Mouse (Mus musculus) macrophage (primary cell): ENCODE measurements at regions not wholly inside any gene's neighbourhood (a gene's known extent, or its start where the extent isn't known, plus 50 kb on each side); places are given as distances from the start of the nearest gene placed in this dataset.

Source experiments
- H3K27ac ChIP-seq: fragments of 350-480 bp; formaldehyde crosslinking; 2 replicates; pipeline ENCODE4 v1.9.0; 2021
- H3K36me3 ChIP-seq: fragments of 350-480 bp; formaldehyde crosslinking; 2 replicates; pipeline ENCODE4 v1.9.0; 2021; ENCODE audit errors: inconsistent target
- H3K4me3 ChIP-seq: fragments of 350-480 bp; formaldehyde crosslinking; 2 replicates; pipeline ENCODE4 v1.9.0; 2021; ENCODE audit errors: inconsistent target
- H3K79me2 ChIP-seq: fragments of 350-480 bp; formaldehyde crosslinking; 2 replicates; pipeline ENCODE4 v1.9.0; 2021; ENCODE audit errors: inconsistent target
- WGBS: methylation state at CpG from one replicate; pipeline ENCODE4 v1.1.7; 2026; ENCODE audit warnings: inconsistent platforms; ENCODE audit not compliant: missing documents; 5-methylcytosine and 5-hydroxymethylcytosine counted together

GRCm38 (mm10) chr3:51064201-51064600 lies 160.0 kb upstream of the Noct start:
- Histone ChIP-seq H3K79me2 (no peaks in the 10 kb centered on the region), H3K36me3 (no peaks in the 10 kb centered on the region), H3K27ac (no peak overlapping the region), H3K4me3 (no peak overlapping the region)
- WGBS, result 81% methylated on average over 4 of the region's 4 CpGs

GRCm38 (mm10) chr3:51066373-51066772 lies 157.9 kb upstream of the Noct start:
- Histone ChIP-seq H3K36me3 (no peaks in the 10 kb centered on the region), H3K27ac (no peak overlapping the region)
- WGBS, result 45% methylated on average over 5 of the region's 5 CpGs

GRCm38 (mm10) chr3:51072417-51072816 lies 151.8 kb upstream of the Noct start:
- WGBS, result 99% methylated on average over 8 of the region's 10 CpGs
- H3K27ac ChIP-seq, result no peak overlapping the region
- no peaks in the 10 kb centered on the region for H3K79me2 ChIP-seq
- H3K4me3 ChIP-seq, result no peak overlapping the region
- no peaks in the 10 kb centered on the region for H3K36me3 ChIP-seq

More at GRCm38 (mm10) chr3:51066373-51066772, 157.9 kb upstream of the Noct start:
- H3K79me2 ChIP-seq, result no peaks in the 10 kb centered on the region
- no peak overlapping the region for H3K4me3 ChIP-seq

DNA sequence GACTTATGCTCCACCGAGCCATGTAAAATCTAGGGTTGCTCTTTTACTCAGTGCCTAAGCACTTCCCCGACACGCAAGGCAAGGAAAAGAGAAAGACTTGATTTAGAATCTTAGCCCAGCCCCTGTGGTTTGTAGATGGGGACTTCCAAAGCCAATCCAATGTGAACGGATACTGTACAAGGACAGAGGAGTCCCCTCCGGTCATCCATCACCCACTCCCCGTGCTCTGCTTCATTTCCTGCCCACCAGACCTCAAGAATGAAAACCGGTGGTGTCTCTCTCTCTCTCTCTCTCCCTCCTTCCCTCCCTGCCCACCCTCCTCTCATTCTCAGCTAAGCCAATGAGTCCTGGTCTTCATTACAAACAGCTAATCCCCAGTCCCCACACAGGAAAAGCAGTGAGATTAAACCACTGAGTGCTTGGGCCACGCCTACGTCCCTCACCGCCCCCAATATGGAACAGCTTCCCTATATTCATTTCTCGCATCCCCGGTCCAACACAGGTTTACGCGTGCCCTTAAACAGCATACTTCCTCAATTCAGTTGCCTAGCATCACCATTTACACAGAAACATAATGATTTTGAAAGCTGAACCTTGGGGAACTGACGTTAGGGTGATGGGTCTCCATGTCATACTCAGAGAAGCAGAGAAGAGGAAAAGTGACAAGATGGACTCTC lies 151.1 kb upstream of the Noct start:
- H3K4me3 ChIP-seq, result no peak overlapping the region
- no peaks in the 10 kb centered on the region for H3K79me2 ChIP-seq
- H3K27ac ChIP-seq, result no peak overlapping the region
- no peaks in the 10 kb centered on the region for H3K36me3 ChIP-seq
- WGBS, result 29% methylated on average over 15 of the region's 15 CpGs

- H3K79me2 ChIP-seq, result no peaks in the 10 kb centered on the region
- no peak overlapping the region for H3K27ac ChIP-seq
- H3K36me3 ChIP-seq, result no peaks in the 10 kb centered on the region
- no peak overlapping the region for H3K4me3 ChIP-seq
- 74% methylated on average over 3 of the region's 7 CpGs for WGBS
Measured at GRCm38 (mm10) chr3:51073743-51074319, 150.4 kb upstream of the Noct start.

GRCm38 (mm10) chr3:51075219-51075920 lies 148.9 kb upstream of the Noct start:
- WGBS, result 87% methylated on average over 10 of the region's 10 CpGs

GRCm38 (mm10) chr3:51078459-51078858 lies 145.8 kb upstream of the Noct start:
- Histone ChIP-seq H3K4me3 (no peak overlapping the region), H3K79me2 (no peaks in the 10 kb centered on the region), H3K36me3 (no peaks in the 10 kb centered on the region), H3K27ac (no peak overlapping the region)
- 86% methylated on average over 4 of the region's 4 CpGs for WGBS

More at GRCm38 (mm10) chr3:51075219-51075920, 148.9 kb upstream of the Noct start:
- H3K79me2 ChIP-seq, result no peaks in the 10 kb centered on the region
- H3K36me3 ChIP-seq, result no peaks in the 10 kb centered on the region
- H3K27ac ChIP-seq, result no peak overlapping the region
- no peak overlapping the region for H3K4me3 ChIP-seq

GRCm38 (mm10) chr3:51080415-51080814 lies 143.8 kb upstream of the Noct start:
- H3K4me3 ChIP-seq, result no peak overlapping the region
- H3K36me3 ChIP-seq, result no peaks in the 10 kb centered on the region
- no peak overlapping the region for H3K27ac ChIP-seq
- H3K79me2 ChIP-seq, result no peaks in the 10 kb centered on the region
- WGBS, result 80% methylated on average over 3 of the region's 3 CpGs

DNA sequence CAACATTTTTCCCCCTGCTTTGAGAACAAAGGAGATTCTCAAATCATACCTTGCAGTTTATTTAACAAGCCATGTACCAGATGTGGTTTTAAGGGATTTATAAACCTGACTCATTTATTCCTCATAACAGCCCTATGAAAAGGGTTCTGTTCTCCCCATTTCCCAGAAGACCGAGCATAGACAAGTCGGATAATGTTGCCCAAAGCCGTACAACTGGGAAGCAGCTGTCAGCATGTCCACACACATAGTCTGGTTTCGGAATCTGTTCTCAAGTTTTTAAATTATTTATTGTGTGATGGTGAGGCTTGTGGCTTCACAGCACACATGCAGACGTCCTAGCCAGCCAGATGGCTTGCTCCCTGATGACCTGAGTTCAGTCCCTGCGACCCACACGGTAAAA lies 143.4 kb upstream of the Noct start:
- Histone ChIP-seq H3K79me2 (no peaks in the 10 kb centered on the region), H3K27ac (no peak overlapping the region), H3K4me3 (no peak overlapping the region), H3K36me3 (no peaks in the 10 kb centered on the region)
- WGBS, result 91% methylated on average over 7 of the region's 7 CpGs

DNA sequence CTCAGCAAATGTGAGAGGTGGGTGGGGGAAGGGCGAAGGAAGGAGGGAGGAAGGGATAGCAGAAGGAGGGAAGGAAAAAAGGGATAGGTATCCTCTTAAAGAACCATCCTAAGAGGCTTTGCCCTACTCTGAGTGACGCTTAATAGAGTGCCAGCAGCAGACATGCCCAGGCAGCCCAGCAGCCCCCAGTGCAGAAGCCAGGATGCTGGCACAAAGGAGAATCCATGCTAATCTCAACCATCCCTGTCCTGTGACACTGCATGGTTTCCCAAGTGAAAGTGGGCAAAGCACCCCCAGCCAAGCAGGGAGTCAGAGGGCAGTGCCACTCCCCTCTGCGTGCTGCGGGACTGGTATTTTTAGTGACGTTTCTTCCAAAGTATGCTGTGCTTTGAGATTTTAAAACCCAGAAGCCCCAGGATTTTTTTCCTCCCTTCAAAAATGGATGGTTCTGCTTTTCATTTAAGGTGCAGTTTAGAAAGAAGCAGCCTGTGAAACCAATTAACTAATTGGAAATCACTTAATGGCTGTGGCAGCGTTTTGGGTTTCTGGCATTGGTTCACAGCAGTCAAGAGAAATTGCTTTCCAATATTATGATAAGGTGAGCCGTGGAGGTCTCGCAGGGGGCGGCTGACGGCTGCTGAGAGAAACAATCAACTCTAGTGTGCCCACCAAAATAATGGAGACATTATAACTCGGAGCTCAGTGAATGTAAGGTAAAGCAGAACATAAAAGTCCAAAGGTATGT lies 141.2 kb upstream of the Noct start:
- 90% methylated on average over 10 of the region's 11 CpGs for WGBS
- Histone ChIP-seq H3K27ac (no peak overlapping the region), H3K36me3 (no peaks in the 10 kb centered on the region), H3K79me2 (no peaks in the 10 kb centered on the region), H3K4me3 (no peak overlapping the region)

- Histone ChIP-seq H3K27ac (no peak overlapping the region), H3K4me3 (no peak overlapping the region), H3K36me3 (no peaks in the 10 kb centered on the region), H3K79me2 (no peaks in the 10 kb centered on the region)
- 67% methylated on average over 7 of the region's 7 CpGs for WGBS
Measured at GRCm38 (mm10) chr3:51083583-51083982, 140.7 kb upstream of the Noct start.

DNA sequence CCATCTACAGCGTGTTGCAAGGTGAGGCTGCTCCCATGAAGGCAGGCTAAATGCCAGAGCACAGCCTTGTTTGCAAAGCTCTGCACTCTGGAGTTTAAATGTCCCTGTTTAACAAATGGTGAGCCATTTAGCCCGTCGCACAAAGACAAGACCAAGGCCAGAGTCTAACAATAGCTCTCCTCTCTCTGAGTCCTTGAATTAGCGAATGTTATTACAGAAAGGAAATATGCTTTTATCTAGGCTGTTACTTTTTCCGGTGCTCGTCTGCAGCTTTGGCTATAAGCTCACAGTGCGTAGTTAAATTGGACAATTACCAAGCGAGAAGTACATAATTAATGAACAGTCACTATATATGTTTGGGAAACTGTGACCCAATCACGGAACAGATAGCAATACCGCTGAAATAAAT lies 137.8 kb upstream of the Noct start:
- WGBS, result 90% methylated on average over 10 of the region's 10 CpGs
- Histone ChIP-seq H3K27ac (no peak overlapping the region), H3K36me3 (no peaks in the 10 kb centered on the region), H3K79me2 (no peaks in the 10 kb centered on the region), H3K4me3 (no peak overlapping the region)

DNA sequence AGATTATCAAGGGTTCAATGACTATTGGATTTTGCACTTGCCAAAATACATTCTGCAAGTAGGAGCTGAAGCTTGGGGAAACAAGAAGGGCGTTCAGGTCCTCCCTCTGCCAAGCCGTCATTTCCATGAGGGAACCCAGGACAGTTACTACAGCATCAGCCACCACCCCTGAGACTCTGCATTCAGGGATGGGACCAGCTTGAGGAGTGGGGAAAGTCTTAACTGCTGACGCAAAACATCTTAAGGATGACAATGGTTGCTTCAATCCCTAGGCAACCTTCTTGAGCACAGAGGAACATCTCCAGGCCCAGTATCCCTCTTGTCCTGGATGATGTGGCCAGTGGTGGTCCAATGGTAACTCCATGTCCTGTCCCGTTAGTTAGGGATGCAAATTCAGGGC lies 137.2 kb upstream of the Noct start:
- Histone ChIP-seq H3K4me3 (no peak overlapping the region), H3K36me3 (no peaks in the 10 kb centered on the region), H3K79me2 (no peaks in the 10 kb centered on the region), H3K27ac (no peak overlapping the region)
- WGBS, result 89% methylated on average over 4 of the region's 4 CpGs

DNA sequence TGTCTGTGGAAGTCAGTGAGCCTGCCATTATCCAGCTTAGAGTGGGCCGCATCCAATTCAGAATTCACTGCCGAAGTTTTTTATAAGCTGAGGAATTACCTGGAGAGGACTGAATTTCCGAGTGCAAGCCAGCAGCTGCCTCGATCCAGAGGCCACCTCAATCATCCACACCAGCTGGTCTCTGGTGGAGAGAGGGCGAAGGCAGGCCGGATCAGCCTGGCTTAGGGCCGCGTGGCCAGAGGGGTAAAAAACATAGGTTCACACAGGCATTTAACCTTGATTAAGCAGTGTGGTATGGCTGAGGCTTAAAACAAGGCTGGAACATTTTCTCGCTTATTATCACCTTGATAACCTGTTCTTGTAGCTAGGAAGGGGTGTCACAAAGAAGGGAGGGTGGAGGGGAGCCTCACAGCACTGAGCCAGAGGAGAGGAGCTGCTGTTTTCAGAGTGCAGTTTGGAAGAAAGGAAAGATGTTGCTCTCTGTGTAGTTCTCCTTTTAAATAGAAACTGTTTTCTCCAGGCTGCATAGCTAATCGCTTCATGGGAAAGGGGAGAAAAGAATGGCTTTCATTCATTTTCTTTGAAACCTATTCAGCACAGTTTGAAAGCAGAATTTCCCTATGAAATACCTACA lies 135.1 kb upstream of the Noct start:
- H3K79me2 ChIP-seq, result no peaks in the 10 kb centered on the region
- no peaks in the 10 kb centered on the region for H3K36me3 ChIP-seq
- no peak overlapping the region for H3K27ac ChIP-seq
- no peak overlapping the region for H3K4me3 ChIP-seq
- WGBS, result 92% methylated on average over 10 of the region's 10 CpGs
